Mouse (Mus musculus): Measurements from ENCODE around the gene Paqr9.
"Not testable (repeated sequence)": the region's sequence is repeated elsewhere in the genome, so short reads cannot be mapped to it uniquely, and the experiment has no call there.

GRCm38 (mm10) chr9:95514361-95514760 lies 45.1 kb upstream of the Paqr9 start:
- not testable (repeated sequence) for TF ChIP-seq POLR2A (IDR thresholded peaks at IDR 0.05; ENCODE audit: low read depth, low read length); CTCF (IDR thresholded peaks at IDR 0.05; ENCODE audit: extremely low read depth, insufficient read depth, insufficient read length, insufficient replicate concordance)
